ENCODE assay signal across 8 mouse cellular contexts in genomic region chr7:19208944-19209472, GRCm38 (mm10). TPM values are rescaled to one million over a fixed set of nuclear protein-coding genes. Genes with fewer than 3 reads are reported as not detected.
DNase-seq lines count a peak whose midpoint lies in the region; ATAC-seq lines count a peak whose summit lies in the region.

No protein-coding gene starts in this region.

- DNase-seq in gastrocnemius, postnatal 10 days = peak; percentile 44
- no peak for DNase-seq in gastrocnemius, postnatal 14 days
- peak; percentile 62 for DNase-seq in right cerebral cortex, postnatal 14 days
- no peak for DNase-seq in right cerebral cortex, postnatal 25 days
- DNase-seq in cerebellum, postnatal 36 days = peak; percentile 44 to 75
- peak; percentile 44 to 54 for DNase-seq in left cerebral cortex, postnatal 10 days (ENCODE audit: extremely low spot score in 1 of 2, low spot score in 2 of 2)
- DNase-seq in urinary bladder, adult 2 months (ENCODE audit: low spot score) = no peak

- intact Hi-C loops in gastrocnemius, postnatal 14 days (cut with DNase I; ENCODE audit: low total_unique reads) = no loop called here
- intact Hi-C loops in left cerebral cortex, postnatal 10 days (cut with DNase I) = no loop called here

- no peak for ATAC-seq in inflammation-experienced regulatory T-cells, adult 6 months

RNA-seq across cellular contexts. Expression of gene Gpr4, which starts 3.3 kb away (rescaled TPM):
- total RNA-seq in gastrocnemius, postnatal 10 days (2021) = 1 to 10 TPM; 2.3 to 3.4 TPM
- total RNA-seq in gastrocnemius, postnatal 14 days (2021) = 1 to 10 TPM; 2.9 to 4.3 TPM
- total RNA-seq in left cerebral cortex, postnatal 10 days (2021) = 1 to 10 TPM; 4.8 to 5.0 TPM
- polyA plus RNA-seq in inflammation-experienced regulatory T-cells, adult 6 months (2017; shearing (Covaris generic)) = under 1 TPM in 1 of 3 experiments, not detected in 2; 0.13 TPM
- 13.5 and 14.3 TPM in 2 replicates for polyA plus RNA-seq in urinary bladder, adult 2 months (2012; rRNA removed)

RNA-seq across cellular contexts. Expression of gene Opa3, which starts 19.1 kb away (rescaled TPM):
- 10 to 100 TPM; 36.9 to 37.8 TPM for total RNA-seq in gastrocnemius, postnatal 10 days (2021)
- total RNA-seq in gastrocnemius, postnatal 14 days (2021) = 10 to 100 TPM; 35.1 to 43.0 TPM
- total RNA-seq in left cerebral cortex, postnatal 10 days (2021) = 10 to 100 TPM; 36.6 to 38.0 TPM
- polyA plus RNA-seq in inflammation-experienced regulatory T-cells, adult 6 months (2017; shearing (Covaris generic)) = 10 to 100 TPM; 14.3 to 20.8 (median 16.6) TPM
- polyA plus RNA-seq in urinary bladder, adult 2 months (2012; rRNA removed) = 18.1 and 19.4 TPM in 2 replicates

RNA-seq across cellular contexts. Expression of gene Eml2, which starts 32.8 kb away (rescaled TPM):
- 10 to 100 TPM; 14.9 to 17.6 TPM for total RNA-seq in gastrocnemius, postnatal 10 days (2021)
- total RNA-seq in gastrocnemius, postnatal 14 days (2021) = 10 to 100 TPM; 12.1 to 14.2 TPM
- total RNA-seq in left cerebral cortex, postnatal 10 days (2021) = 100 to 1,000 TPM; 202 to 211 TPM
- 10 to 100 TPM; 10.2 to 16.5 (median 16.5) TPM for polyA plus RNA-seq in inflammation-experienced regulatory T-cells, adult 6 months (2017; shearing (Covaris generic))
- 58.3 and 61.8 TPM in 2 replicates for polyA plus RNA-seq in urinary bladder, adult 2 months (2012; rRNA removed)

RNA-seq across cellular contexts. Expression of gene Gipr, which starts 43.1 kb away (rescaled TPM):
- under 1 TPM in 1 of 2 experiments, not detected in 1; 0.14 TPM for total RNA-seq in gastrocnemius, postnatal 10 days (2021)
- total RNA-seq in gastrocnemius, postnatal 14 days (2021) = under 1 TPM in 1 of 2 experiments, not detected in 1; 0.09 TPM
- 1 to 10 TPM; 4.7 to 4.8 TPM for total RNA-seq in left cerebral cortex, postnatal 10 days (2021)
- not detected for polyA plus RNA-seq in inflammation-experienced regulatory T-cells, adult 6 months (2017; shearing (Covaris generic))
- 0.09 and 0.28 TPM in 2 replicates for polyA plus RNA-seq in urinary bladder, adult 2 months (2012; rRNA removed)

RNA-seq across cellular contexts. Expression of gene Snrpd2, which starts 59.5 kb away (rescaled TPM):
- 10 to 100 TPM; 72.9 to 77.4 TPM for total RNA-seq in gastrocnemius, postnatal 10 days (2021)
- total RNA-seq in gastrocnemius, postnatal 14 days (2021) = 10 to 100 TPM; 62.3 to 66.5 TPM
- total RNA-seq in left cerebral cortex, postnatal 10 days (2021) = 10 to 100 TPM; 99.2 to 99.9 TPM
- 10 to 100 TPM; 73.5 to 94.3 (median 75.9) TPM for polyA plus RNA-seq in inflammation-experienced regulatory T-cells, adult 6 months (2017; shearing (Covaris generic))
- polyA plus RNA-seq in urinary bladder, adult 2 months (2012; rRNA removed) = 122 and 124 TPM in 2 replicates

Comparison
In these comparisons a context has a peak if more than half of its experiments do, and no peak if none do; other contexts are left out.
1. DNase-seq: peak in gastrocnemius, postnatal 10 days (single experiment), right cerebral cortex, postnatal 14 days (single experiment), cerebellum, postnatal 36 days (2 of 2) and left cerebral cortex, postnatal 10 days (2 of 2); none in gastrocnemius, postnatal 14 days (single experiment), right cerebral cortex, postnatal 25 days (single experiment) and urinary bladder, adult 2 months (single experiment).
2. RNA of gene Eml2, which starts 32.8 kb away (total RNA-seq): 202 to 211 TPM in left cerebral cortex, postnatal 10 days; 14.9 to 17.6 TPM in gastrocnemius, postnatal 10 days and 12.1 to 14.2 TPM in gastrocnemius, postnatal 14 days; every median in the first group is over 10 times any median in the second.